Mouse (Mus musculus): ENCODE results near the gene Arhgap10.

The Arhgap10 gene

GRCm38 (mm10) chr8:77279977-77280376 is 237.8 kb downstream of the Arhgap10 start:
- no peak for DNase-seq (ENCODE audit: low spot score)

GRCm38 (mm10) chr8:77278246-77278645 is 239.5 kb downstream of the Arhgap10 start:
- DNase-seq (ENCODE audit: low spot score): no peak

- no peak for DNase-seq (ENCODE audit: low spot score)
Observed at GRCm38 (mm10) chr8:77276827-77277226, 240.9 kb downstream of the Arhgap10 start.

GRCm38 (mm10) chr8:77275571-77275970 is 242.2 kb downstream of the Arhgap10 start:
- no peak for DNase-seq (ENCODE audit: low spot score)

GRCm38 (mm10) chr8:77272136-77272535 is 245.6 kb downstream of the Arhgap10 start:
- DNase-seq (ENCODE audit: low spot score): no peak

GRCm38 (mm10) chr8:77267941-77268405 is 249.8 kb downstream of the Arhgap10 start:
- DNase-seq (ENCODE audit: low spot score): no peak

- no peak for DNase-seq (ENCODE audit: low spot score)
Observed at GRCm38 (mm10) chr8:77262216-77263009, 255.3 kb downstream of the Arhgap10 start.

GRCm38 (mm10) chr8:77261215-77261614 is 256.5 kb downstream of the Arhgap10 start:
- no peak for DNase-seq (ENCODE audit: low spot score)

- DNase-seq (ENCODE audit: low spot score): no peak
Observed at GRCm38 (mm10) chr8:77257085-77257451, 260.7 kb downstream of the Arhgap10 start.

GRCm38 (mm10) chr8:77256450-77257084 is 261.2 kb downstream of the Arhgap10 start:
- DNase-seq (ENCODE audit: low spot score): no peak

GRCm38 (mm10) chr8:77254466-77254865 is 263.3 kb downstream of the Arhgap10 start:
- no peak for DNase-seq (ENCODE audit: low spot score)

- DNase-seq (ENCODE audit: low spot score): no peak
Observed at GRCm38 (mm10) chr8:77251134-77251533, 266.6 kb downstream of the Arhgap10 start.

GRCm38 (mm10) chr8:77250094-77250493 is 267.7 kb downstream of the Arhgap10 start:
- no peak for DNase-seq (ENCODE audit: low spot score)

GRCm38 (mm10) chr8:77241381-77241780 is 276.4 kb downstream of the Arhgap10 start:
- no peak for DNase-seq (ENCODE audit: low spot score)

- no peak for DNase-seq (ENCODE audit: low spot score)
Observed at GRCm38 (mm10) chr8:77239462-77239861, 278.3 kb downstream of the Arhgap10 start.

- no peak for DNase-seq (ENCODE audit: low spot score)
Observed at GRCm38 (mm10) chr8:77236701-77237100, 281.1 kb downstream of the Arhgap10 start.

- no peak for DNase-seq (ENCODE audit: low spot score)
Observed at GRCm38 (mm10) chr8:77232411-77232810, 285.3 kb downstream of the Arhgap10 start.

- DNase-seq (ENCODE audit: low spot score): no peak
Observed at GRCm38 (mm10) chr8:77231834-77232233, 285.9 kb downstream of the Arhgap10 start.

- DNase-seq (ENCODE audit: low spot score): no peak
Observed at GRCm38 (mm10) chr8:77231211-77231610, 286.5 kb downstream of the Arhgap10 start.

- no peak for DNase-seq (ENCODE audit: low spot score)
Observed at GRCm38 (mm10) chr8:77228688-77229087, 289.1 kb downstream of the Arhgap10 start.

- DNase-seq (ENCODE audit: low spot score): no peak
Observed at GRCm38 (mm10) chr8:77227742-77228141, 290.0 kb downstream of the Arhgap10 start.

- no peak for DNase-seq (ENCODE audit: low spot score)
Observed at GRCm38 (mm10) chr8:77223123-77223522, 294.6 kb downstream of the Arhgap10 start.

- no peak for DNase-seq (ENCODE audit: low spot score)
Observed at GRCm38 (mm10) chr8:77215191-77215590, 302.6 kb downstream of the Arhgap10 start.

Data from ovary, postnatal 10 days (tissue).